Mouse (Mus musculus) mesoderm, embryonic 11.5 days (tissue): ENCODE data around the gene Prss23.
A peak's percentile ranks its signal among the peaks of the same experiment; 100 is the strongest.

Source experiments
- DNase-seq: peaks from one replicate; pipeline ENCODE4 v3.0.0-alpha.2; 2012; ENCODE audit warnings: low read depth, low spot score

The Prss23 gene

GRCm38 (mm10) chr7:89508672-89509071 is 18.3 kb downstream of the Prss23 start:
- no peak for DNase-seq

- peak; percentile 69 for DNase-seq
These were observed 27.3 kb downstream of the Prss23 start for GRCm38 (mm10) chr7:89499516-89500307.

GRCm38 (mm10) chr7:89483769-89484568 is 43.0 kb downstream of the Prss23 start:
- DNase-seq: no peak

GRCm38 (mm10) chr7:89481723-89482122 is 45.3 kb downstream of the Prss23 start:
- DNase-seq: no peak

GRCm38 (mm10) chr7:89478490-89478889 is 48.5 kb downstream of the Prss23 start:
- DNase-seq: no peak

- peak; percentile 81 for DNase-seq
These were observed 49.5 kb downstream of the Prss23 start for GRCm38 (mm10) chr7:89477294-89477999.

GRCm38 (mm10) chr7:89473442-89473841 is 53.5 kb downstream of the Prss23 start:
- DNase-seq: peak; percentile 39

GRCm38 (mm10) chr7:89463775-89464592 is 63.0 kb downstream of the Prss23 start:
- DNase-seq: peak; percentile 52

GRCm38 (mm10) chr7:89463246-89463645 is 63.7 kb downstream of the Prss23 start:
- DNase-seq: no peak

GRCm38 (mm10) chr7:89462646-89463207 is 64.3 kb downstream of the Prss23 start:
- DNase-seq: no peak

- DNase-seq: no peak
These were observed 65.6 kb downstream of the Prss23 start for GRCm38 (mm10) chr7:89461351-89461750.

- no peak for DNase-seq
These were observed 66.1 kb downstream of the Prss23 start for GRCm38 (mm10) chr7:89460911-89461310.

GRCm38 (mm10) chr7:89459691-89460090 is 67.3 kb downstream of the Prss23 start:
- DNase-seq: no peak
